Comparison of ENCODE assay signal across 28 mouse cellular contexts in the genomic region with DNA sequence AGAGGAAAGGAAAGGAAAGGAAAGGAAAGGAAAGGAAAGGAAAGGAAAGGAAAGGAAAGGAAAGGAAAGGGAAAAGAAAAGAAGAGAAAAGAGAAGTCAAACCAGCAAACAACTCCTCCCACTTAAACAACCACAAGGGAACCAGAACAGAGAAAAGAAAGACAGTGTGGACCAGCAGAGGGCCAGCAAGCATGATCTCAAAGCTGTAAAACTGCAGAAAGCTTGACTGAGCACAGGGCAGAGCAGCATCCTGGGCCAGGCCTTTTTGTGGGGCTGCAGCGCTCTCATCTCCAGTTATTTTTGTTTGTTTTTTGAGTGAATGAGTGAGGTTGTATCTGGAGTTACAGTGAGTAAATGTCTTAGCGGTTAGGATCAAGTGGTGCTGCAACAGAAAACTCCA. TPM values are rescaled to one million over a fixed set of nuclear protein-coding genes. Genes with fewer than 3 reads are reported as not detected.
A peak's percentile ranks its signal among the peaks of the same experiment; 100 is the strongest.
DNase-seq lines count a peak whose midpoint lies in the region; ATAC-seq and TF ChIP-seq lines count a peak whose summit lies in the region.
"Had no signal": no experiment of that assay in that cellular context is flagged by ENCODE, and none has a peak within 500 bp of the region (broad histone marks: within the 10 kb centered on the region; RNA-seq: fewer than 3 reads in every experiment).

No protein-coding gene starts in this region.

- ATAC-seq in intestine, postnatal 0 days = no peak
- no peak for ATAC-seq in intestine, embryonic 16.5 days
- ATAC-seq in midbrain, postnatal 0 days (ENCODE audit: low FRiP score) = no peak
- ATAC-seq in midbrain, embryonic 14.5 days (ENCODE audit: low FRiP score, low TSS enrichment) = no peak
- ATAC-seq in stomach, postnatal 0 days (ENCODE audit: low FRiP score, low TSS enrichment) = no peak
- ATAC-seq: hindbrain, postnatal 0 days; intestine, embryonic 15.5 days; liver, embryonic 12.5 days; liver, postnatal 0 days had no signal

- no peak overlapping the region for H3K27ac ChIP-seq in intestine, postnatal 0 days (ENCODE audit: low read depth, low read length)
- no peak overlapping the region for H3K27ac ChIP-seq in intestine, embryonic 16.5 days (ENCODE audit: low read length)
- H3K27ac ChIP-seq in midbrain, postnatal 0 days (ENCODE audit: low read depth, low read length) = no peak overlapping the region
- no peak overlapping the region for H3K27ac ChIP-seq in midbrain, embryonic 14.5 days (replicated peaks; ENCODE audit: low read depth, low read length)
- H3K27ac ChIP-seq in stomach, postnatal 0 days (replicated peaks) = no peak overlapping the region
- H3K27ac ChIP-seq: heart, embryonic 15.5 days; hindbrain, postnatal 0 days; intestine, embryonic 15.5 days; liver, embryonic 12.5 days; midbrain, embryonic 12.5 days had no signal

- H3K9me3 ChIP-seq in intestine, postnatal 0 days (ENCODE audit: control insufficient read depth) = no peaks in the 10 kb centered on the region
- no peaks in the 10 kb centered on the region for H3K9me3 ChIP-seq in intestine, embryonic 16.5 days (ENCODE audit: control insufficient read depth, low read length)
- no peaks in the 10 kb centered on the region for H3K9me3 ChIP-seq in midbrain, postnatal 0 days (ENCODE audit: low read length)
- no peaks in the 10 kb centered on the region for H3K9me3 ChIP-seq in midbrain, embryonic 14.5 days (ENCODE audit: control insufficient read depth, low read length)
- H3K9me3 ChIP-seq in stomach, postnatal 0 days (ENCODE audit: control insufficient read depth, low read length) = no peaks in the 10 kb centered on the region
- H3K9me3 ChIP-seq: heart, embryonic 15.5 days; intestine, embryonic 15.5 days; liver, embryonic 12.5 days; megakaryocyte, embryonic 14.5 days; midbrain, embryonic 12.5 days had no signal

- WGBS in intestine, postnatal 0 days = 78% methylated on average over 2 of the region's 2 CpGs
- WGBS in intestine, embryonic 16.5 days = 76% methylated on average over 2 of the region's 2 CpGs
- WGBS in midbrain, postnatal 0 days = 79% methylated on average over 2 of the region's 2 CpGs
- WGBS in midbrain, embryonic 14.5 days = 68% methylated on average over 2 of the region's 2 CpGs
- WGBS in stomach, postnatal 0 days = 91% methylated on average over 2 of the region's 2 CpGs

- H3K4me2 ChIP-seq in intestine, postnatal 0 days (replicated peaks; ENCODE audit: low read depth) = no peak overlapping the region
- no peak overlapping the region for H3K4me2 ChIP-seq in intestine, embryonic 16.5 days (ENCODE audit: low read depth, low read length)
- no peak overlapping the region for H3K4me2 ChIP-seq in midbrain, postnatal 0 days (ENCODE audit: low read depth, low read length, poor library complexity, severe bottlenecking)
- H3K4me2 ChIP-seq in midbrain, embryonic 14.5 days (ENCODE audit: low read length) = no peak overlapping the region
- no peak overlapping the region for H3K4me2 ChIP-seq in stomach, postnatal 0 days (replicated peaks; ENCODE audit: low read depth)
- H3K4me2 ChIP-seq: heart, embryonic 15.5 days; intestine, embryonic 15.5 days; liver, embryonic 12.5 days; midbrain, embryonic 12.5 days had no signal

- H3K4me3 ChIP-seq in intestine, postnatal 0 days (ENCODE audit: low read depth, low read length) = no peak overlapping the region
- no peak overlapping the region for H3K4me3 ChIP-seq in intestine, embryonic 16.5 days (ENCODE audit: low read length)
- no peak overlapping the region for H3K4me3 ChIP-seq in midbrain, postnatal 0 days (ENCODE audit: low read depth, low read length)
- no peak overlapping the region for H3K4me3 ChIP-seq in midbrain, embryonic 14.5 days (replicated peaks; ENCODE audit: low read depth, low read length)
- no peak overlapping the region for H3K4me3 ChIP-seq in stomach, postnatal 0 days (ENCODE audit: low read depth, low read length)
- H3K4me3 ChIP-seq: erythroblast, embryonic 14.5 days; heart, embryonic 15.5 days; intestine, embryonic 15.5 days; liver, embryonic 12.5 days; megakaryocyte, embryonic 14.5 days; midbrain, embryonic 12.5 days had no signal

- H3K9ac ChIP-seq in intestine, postnatal 0 days (ENCODE audit: low read depth, low read length) = no peak overlapping the region
- no peak overlapping the region for H3K9ac ChIP-seq in intestine, embryonic 16.5 days (ENCODE audit: low read depth, low read length)
- H3K9ac ChIP-seq in midbrain, postnatal 0 days (replicated peaks; ENCODE audit: low read length, poor library complexity, severe bottlenecking) = no peak overlapping the region
- no peak overlapping the region for H3K9ac ChIP-seq in midbrain, embryonic 14.5 days (replicated peaks; ENCODE audit: low read length)
- no peak overlapping the region for H3K9ac ChIP-seq in stomach, postnatal 0 days (ENCODE audit: low read length)
- H3K9ac ChIP-seq: heart, embryonic 15.5 days; intestine, embryonic 15.5 days; liver, embryonic 12.5 days; liver, postnatal 0 days; midbrain, embryonic 12.5 days had no signal

- no peak for DNase-seq in midbrain, postnatal 0 days (ENCODE audit: low spot score)
- DNase-seq in midbrain, embryonic 14.5 days = no peak
- peak; percentile 62 for DNase-seq in NIH3T3 (ENCODE audit: low read depth)
- DNase-seq in stomach, postnatal 0 days (ENCODE audit: low spot score) = no peak
- DNase-seq in left cerebral cortex, postnatal 25 days (ENCODE audit: low spot score in 2 of 2) = no peak
- DNase-seq: adrenal gland, postnatal 25 days; cerebellum, adult 18-20 months; cerebellum, postnatal 14 days; gastrocnemius, postnatal 36 days; kidney, adult 9 months; kidney, postnatal 25 days; left cerebral cortex, postnatal 4 days; liver, postnatal 0 days; lung, postnatal 10 days; retina, postnatal 1 day; right cerebral cortex, postnatal 14 days; thymus, adult 18-20 months; thymus, postnatal 4 days had no signal

- no peaks in the 10 kb centered on the region for H3K4me1 ChIP-seq in intestine, postnatal 0 days (replicated peaks; ENCODE audit: control insufficient read depth, insufficient read depth, low read length)
- H3K4me1 ChIP-seq in intestine, embryonic 16.5 days (ENCODE audit: control insufficient read depth, insufficient read depth, low read length) = peaks cover 11% of the 10 kb centered on the region
- H3K4me1 ChIP-seq in midbrain, postnatal 0 days (ENCODE audit: insufficient read depth, low read length) = no peaks in the 10 kb centered on the region
- H3K4me1 ChIP-seq in midbrain, embryonic 14.5 days (ENCODE audit: control insufficient read depth, insufficient read depth, low read length) = peaks cover 4% of the 10 kb centered on the region; the same call in 1 of the 2 replicates
- H3K4me1 ChIP-seq in stomach, postnatal 0 days (replicated peaks; ENCODE audit: control insufficient read depth, insufficient read depth) = no peaks in the 10 kb centered on the region

- TF ChIP-seq CTCF in intestine, postnatal 0 days (IDR thresholded peaks at IDR 0.05; ENCODE audit: low read depth) = peak; percentile 28
- peak; percentile 16; the same call in 1 of the 2 replicates for TF ChIP-seq CTCF in midbrain, postnatal 0 days (IDR thresholded peaks at IDR 0.05)
- TF ChIP-seq CTCF in stomach, postnatal 0 days (IDR thresholded peaks at IDR 0.05; ENCODE audit: low read depth) = peak; percentile 37

- H3K36me3 ChIP-seq in intestine, postnatal 0 days (ENCODE audit: control insufficient read depth, insufficient read depth) = no peaks in the 10 kb centered on the region
- H3K36me3 ChIP-seq in intestine, embryonic 16.5 days (ENCODE audit: control insufficient read depth, insufficient read depth, low read length) = no peaks in the 10 kb centered on the region
- H3K36me3 ChIP-seq in midbrain, postnatal 0 days (ENCODE audit: insufficient read depth, low read length) = no peaks in the 10 kb centered on the region
- no peaks in the 10 kb centered on the region for H3K36me3 ChIP-seq in midbrain, embryonic 14.5 days (ENCODE audit: control insufficient read depth, insufficient read depth, low read length)
- no peaks in the 10 kb centered on the region for H3K36me3 ChIP-seq in stomach, postnatal 0 days (ENCODE audit: control insufficient read depth, insufficient read depth, low read length)
- H3K36me3 ChIP-seq: heart, embryonic 15.5 days; intestine, embryonic 15.5 days; liver, embryonic 12.5 days; midbrain, embryonic 12.5 days had no signal

- H3K27me3 ChIP-seq in intestine, postnatal 0 days (replicated peaks; ENCODE audit: control insufficient read depth, insufficient read depth, low read length) = peaks cover 54% of the 10 kb centered on the region
- peaks cover 29% of the 10 kb centered on the region; the same call in 1 of the 2 replicates for H3K27me3 ChIP-seq in intestine, embryonic 16.5 days (replicated peaks; ENCODE audit: control insufficient read depth, insufficient read depth, low read length)
- H3K27me3 ChIP-seq in midbrain, postnatal 0 days (ENCODE audit: insufficient read depth, low read length) = peaks cover 46% of the 10 kb centered on the region
- H3K27me3 ChIP-seq in midbrain, embryonic 14.5 days (ENCODE audit: control insufficient read depth, insufficient read depth, low read length) = peaks cover 82% of the 10 kb centered on the region
- H3K27me3 ChIP-seq in stomach, postnatal 0 days (ENCODE audit: control insufficient read depth, insufficient read depth, low read length) = peaks cover 6% of the 10 kb centered on the region; the same call in 1 of the 2 replicates

- intact Hi-C loops in left cerebral cortex, postnatal 25 days (cut with DNase I) = no loop called here

- no peak for TF ChIP-seq EP300 in stomach, postnatal 0 days (optimal IDR thresholded peaks at IDR 0.05)

RNA-seq across cellular contexts. Expression of gene Pdgfra, which starts 6.8 kb away (rescaled TPM):
- polyA plus RNA-seq in intestine, postnatal 0 days (2015; fragmentation: Nextera tagmentation; extraction: Ambion mirVana) = 12.0 and 13.8 TPM in 2 replicates
- 27.7 and 29.4 TPM in 2 replicates for polyA plus RNA-seq in intestine, embryonic 16.5 days (2015; fragmentation: Nextera tagmentation; extraction: Ambion mirVana)
- 52.4 and 58.8 TPM in 2 replicates for total RNA-seq in midbrain, postnatal 0 days (2014; rRNA removed)
- 16.7 and 20.3 TPM in 2 replicates for polyA plus RNA-seq in midbrain, postnatal 0 days (2015; fragmentation: Nextera tagmentation; extraction: Ambion mirVana)
- 3.6 and 9.4 TPM in 2 replicates for polyA plus RNA-seq in midbrain, embryonic 14.5 days (2014; fragmentation: Nextera tagmentation; extraction: Ambion mirVana)
- polyA plus RNA-seq in stomach, postnatal 0 days (2015; fragmentation: Nextera tagmentation; extraction: Ambion mirVana) = 7.9 and 8.5 TPM in 2 replicates
- 10 to 100 TPM; 45.5 to 45.7 TPM for total RNA-seq in left cerebral cortex, postnatal 25 days (2021)
- total RNA-seq: monocyte, adult 5-6 weeks had no signal
- polyA plus RNA-seq: erythroblast, embryonic 14.5 days had no signal
